Mouse (Mus musculus): ENCODE data around the gene D7Ertd443e. TPM values are rescaled to one million over a fixed set of nuclear protein-coding genes. Genes with fewer than 3 reads are reported as not detected.

D7Ertd443e gene
- polyA plus RNA-seq, 1 experiment from 2014 or later: 0.35 TPM

GRCm38 (mm10) chr7:134382791-134383190 is 2.7 kb downstream of the D7Ertd443e start:
- H3K4me1 ChIP-seq (ENCODE audit: control insufficient read depth in 2 of 2, insufficient read depth in 2 of 2, low read length in 2 of 2): peaks cover 1 to 5% of the 10 kb centered on the region in 2 experiments; a peak in 3 of 4 replicates
- H3K4me3 ChIP-seq (ENCODE audit: control insufficient read depth in 1 of 2, insufficient read depth in 1 of 2, low read depth in 1 of 2, low read length in 2 of 2): no peak overlapping the region
- H3K27me3 ChIP-seq (ENCODE audit: control insufficient read depth, insufficient read depth, low read length): no peaks in the 10 kb centered on the region
- no peaks in the 10 kb centered on the region for H3K9me3 ChIP-seq (ENCODE audit: control insufficient read depth, low read length)
- 85% methylated on average over 3 of the region's 3 CpGs for WGBS
- H3K4me2 ChIP-seq (ENCODE audit: low read length): no peak overlapping the region
- ATAC-seq (ENCODE audit: insufficient number of reproducible peaks, insufficient read depth, low FRiP score, low read depth): no peak
- H3K9ac ChIP-seq (ENCODE audit: low read length): no peak overlapping the region
- H3K27ac ChIP-seq (replicated peaks in 1 of 2; ENCODE audit: control insufficient read depth in 1 of 2, insufficient read depth in 1 of 2, low read depth in 2 of 2, low read length in 2 of 2): no peak overlapping the region
- H3K36me3 ChIP-seq (ENCODE audit: control insufficient read depth, insufficient read depth, low read length): no peaks in the 10 kb centered on the region

DNA sequence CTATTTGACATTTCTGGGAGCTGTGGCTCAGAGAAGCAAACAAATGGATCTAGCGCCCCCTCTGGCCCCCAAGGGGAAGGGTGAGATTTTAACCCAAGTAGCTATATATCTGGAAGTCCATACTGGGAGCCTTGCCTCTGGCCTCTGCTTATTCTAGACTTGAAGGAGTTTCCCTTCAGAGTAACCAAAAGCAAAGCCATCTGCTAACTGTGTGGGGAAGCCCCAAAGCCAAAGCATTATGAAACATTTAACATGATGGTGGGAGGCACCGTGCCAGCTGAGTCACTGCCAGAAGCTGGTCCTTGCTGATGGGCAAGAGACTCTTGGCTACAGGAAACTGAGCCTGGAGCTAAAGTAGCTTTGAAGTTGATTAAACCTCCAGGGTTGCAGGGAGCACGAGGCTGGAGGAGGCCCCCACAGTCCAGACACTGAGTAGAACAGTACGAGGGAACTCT is 4.0 kb downstream of the D7Ertd443e start:
- Histone ChIP-seq H3K4me2 (ENCODE audit: low read length) (no peak overlapping the region), H3K9ac (ENCODE audit: low read length) (no peak overlapping the region), H3K9me3 (ENCODE audit: control insufficient read depth, low read length) (no peaks in the 10 kb centered on the region), H3K27ac (replicated peaks in 1 of 2; ENCODE audit: control insufficient read depth in 1 of 2, insufficient read depth in 1 of 2, low read depth in 2 of 2, low read length in 2 of 2) (peak overlapping the region in 1 of 2 experiments; percentile 12; a peak in 2 of 4 replicates), H3K27me3 (ENCODE audit: control insufficient read depth, insufficient read depth, low read length) (no peaks in the 10 kb centered on the region), H3K4me1 (ENCODE audit: control insufficient read depth in 2 of 2, insufficient read depth in 2 of 2, low read length in 2 of 2) (peaks cover 0 to 5% of the 10 kb centered on the region in 2 experiments; a peak in 2 of 4 replicates), H3K4me3 (ENCODE audit: control insufficient read depth in 1 of 2, insufficient read depth in 1 of 2, low read depth in 1 of 2, low read length in 2 of 2) (no peak overlapping the region), H3K36me3 (ENCODE audit: control insufficient read depth, insufficient read depth, low read length) (no peaks in the 10 kb centered on the region)
- 30% methylated on average over 4 of the region's 4 CpGs for WGBS
- ATAC-seq (ENCODE audit: insufficient number of reproducible peaks, insufficient read depth, low FRiP score, low read depth): peak; percentile 61

GRCm38 (mm10) chr7:134378273-134378672 is 7.2 kb downstream of the D7Ertd443e start:
- 50% methylated on average over 4 of the region's 4 CpGs for WGBS
- Histone ChIP-seq H3K4me1 (ENCODE audit: control insufficient read depth in 2 of 2, insufficient read depth in 2 of 2, low read length in 2 of 2) (peaks cover 0 to 5% of the 10 kb centered on the region in 2 experiments; a peak in 2 of 4 replicates), H3K9me3 (ENCODE audit: control insufficient read depth, low read length) (no peaks in the 10 kb centered on the region), H3K27ac (replicated peaks in 1 of 2; ENCODE audit: control insufficient read depth in 1 of 2, insufficient read depth in 1 of 2, low read depth in 2 of 2, low read length in 2 of 2) (no peak overlapping the region), H3K36me3 (ENCODE audit: control insufficient read depth, insufficient read depth, low read length) (no peaks in the 10 kb centered on the region), H3K27me3 (ENCODE audit: control insufficient read depth, insufficient read depth, low read length) (no peaks in the 10 kb centered on the region), H3K4me3 (ENCODE audit: control insufficient read depth in 1 of 2, insufficient read depth in 1 of 2, low read depth in 1 of 2, low read length in 2 of 2) (no peak overlapping the region), H3K9ac (ENCODE audit: low read length) (no peak overlapping the region), H3K4me2 (ENCODE audit: low read length) (no peak overlapping the region)
- no peak for ATAC-seq (ENCODE audit: insufficient number of reproducible peaks, insufficient read depth, low FRiP score, low read depth)

DNA sequence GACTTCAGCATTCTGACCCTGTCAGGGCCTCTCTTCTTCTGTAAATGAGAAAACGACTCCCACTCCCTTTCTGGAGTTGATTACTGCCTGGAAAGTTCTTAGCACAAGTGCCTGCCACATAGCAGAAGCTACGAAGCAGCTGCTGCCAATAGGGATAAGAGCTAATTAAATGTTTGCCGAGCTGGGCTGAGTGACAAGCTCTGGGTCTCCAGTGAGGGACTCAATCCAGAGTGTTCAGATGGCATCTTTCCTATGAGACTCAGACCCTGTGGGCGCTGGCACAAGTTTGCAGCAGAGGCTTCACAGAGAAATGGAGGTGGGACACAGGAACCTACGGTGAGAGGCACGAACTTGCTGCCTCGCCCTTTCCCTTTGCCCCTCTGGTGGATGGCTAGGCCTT is 8.7 kb downstream of the D7Ertd443e start:
- H3K36me3 ChIP-seq (ENCODE audit: control insufficient read depth, insufficient read depth, low read length): no peaks in the 10 kb centered on the region
- no peak overlapping the region for H3K4me3 ChIP-seq (ENCODE audit: control insufficient read depth in 1 of 2, insufficient read depth in 1 of 2, low read depth in 1 of 2, low read length in 2 of 2)
- H3K9me3 ChIP-seq (ENCODE audit: control insufficient read depth, low read length): no peaks in the 10 kb centered on the region
- H3K4me1 ChIP-seq (ENCODE audit: control insufficient read depth in 2 of 2, insufficient read depth in 2 of 2, low read length in 2 of 2): peaks cover 0 to 5% of the 10 kb centered on the region in 2 experiments; a peak in 2 of 4 replicates
- no peak for ATAC-seq (ENCODE audit: insufficient number of reproducible peaks, insufficient read depth, low FRiP score, low read depth)
- H3K27ac ChIP-seq (replicated peaks in 1 of 2; ENCODE audit: control insufficient read depth in 1 of 2, insufficient read depth in 1 of 2, low read depth in 2 of 2, low read length in 2 of 2): no peak overlapping the region
- H3K9ac ChIP-seq (ENCODE audit: low read length): no peak overlapping the region
- no peaks in the 10 kb centered on the region for H3K27me3 ChIP-seq (ENCODE audit: control insufficient read depth, insufficient read depth, low read length)
- H3K4me2 ChIP-seq (ENCODE audit: low read length): no peak overlapping the region
- WGBS: 57% methylated on average over 7 of the region's 7 CpGs

GRCm38 (mm10) chr7:134372276-134372675 is 13.2 kb downstream of the D7Ertd443e start:
- Histone ChIP-seq H3K4me2 (ENCODE audit: low read length) (no peak overlapping the region), H3K27ac (replicated peaks in 1 of 2; ENCODE audit: control insufficient read depth in 1 of 2, insufficient read depth in 1 of 2, low read depth in 2 of 2, low read length in 2 of 2) (no peak overlapping the region), H3K36me3 (ENCODE audit: control insufficient read depth, insufficient read depth, low read length) (no peaks in the 10 kb centered on the region), H3K9ac (ENCODE audit: low read length) (no peak overlapping the region), H3K9me3 (ENCODE audit: control insufficient read depth, low read length) (no peaks in the 10 kb centered on the region), H3K27me3 (ENCODE audit: control insufficient read depth, insufficient read depth, low read length) (no peaks in the 10 kb centered on the region), H3K4me3 (ENCODE audit: control insufficient read depth in 1 of 2, insufficient read depth in 1 of 2, low read depth in 1 of 2, low read length in 2 of 2) (no peak overlapping the region), H3K4me1 (ENCODE audit: control insufficient read depth in 2 of 2, insufficient read depth in 2 of 2, low read length in 2 of 2) (no peaks in the 10 kb centered on the region; a peak in 1 of 4 replicates)
- 53% methylated on average over 5 of the region's 5 CpGs for WGBS
- ATAC-seq (ENCODE audit: insufficient number of reproducible peaks, insufficient read depth, low FRiP score, low read depth): no peak

DNA sequence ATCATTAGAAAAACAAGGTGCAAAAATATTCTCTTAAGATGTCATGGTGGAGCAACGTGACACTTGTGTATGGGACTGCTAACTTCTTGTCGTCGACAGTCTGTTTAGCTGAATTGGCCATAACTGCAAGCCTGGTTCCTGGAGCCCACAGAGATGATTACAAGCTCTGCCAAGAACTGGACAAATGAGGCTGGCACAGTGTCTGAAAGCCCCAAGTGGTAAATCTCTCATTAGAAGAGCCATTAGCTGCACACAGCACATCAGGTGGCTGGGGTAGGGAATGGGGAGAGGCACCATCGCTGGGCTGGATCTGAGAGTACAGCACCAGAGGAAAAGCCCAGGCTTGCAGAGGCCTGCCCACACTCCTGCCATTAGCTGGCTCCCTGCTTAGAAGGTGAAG is 16.2 kb downstream of the D7Ertd443e start:
- Histone ChIP-seq H3K36me3 (ENCODE audit: control insufficient read depth, insufficient read depth, low read length) (no peaks in the 10 kb centered on the region), H3K4me3 (ENCODE audit: control insufficient read depth in 1 of 2, insufficient read depth in 1 of 2, low read depth in 1 of 2, low read length in 2 of 2) (no peak overlapping the region), H3K9ac (ENCODE audit: low read length) (no peak overlapping the region), H3K27ac (replicated peaks in 1 of 2; ENCODE audit: control insufficient read depth in 1 of 2, insufficient read depth in 1 of 2, low read depth in 2 of 2, low read length in 2 of 2) (no peak overlapping the region), H3K27me3 (ENCODE audit: control insufficient read depth, insufficient read depth, low read length) (no peaks in the 10 kb centered on the region), H3K4me1 (ENCODE audit: control insufficient read depth in 2 of 2, insufficient read depth in 2 of 2, low read length in 2 of 2) (no peaks in the 10 kb centered on the region), H3K9me3 (ENCODE audit: control insufficient read depth, low read length) (no peaks in the 10 kb centered on the region), H3K4me2 (ENCODE audit: low read length) (no peak overlapping the region)
- no peak for ATAC-seq (ENCODE audit: insufficient number of reproducible peaks, insufficient read depth, low FRiP score, low read depth)
- 74% methylated on average over 4 of the region's 4 CpGs for WGBS

GRCm38 (mm10) chr7:134362257-134362870 is 23.1 kb downstream of the D7Ertd443e start:
- Histone ChIP-seq H3K4me3 (ENCODE audit: control insufficient read depth in 1 of 2, insufficient read depth in 1 of 2, low read depth in 1 of 2, low read length in 2 of 2) (no peak overlapping the region), H3K4me1 (ENCODE audit: control insufficient read depth in 2 of 2, insufficient read depth in 2 of 2, low read length in 2 of 2) (no peaks in the 10 kb centered on the region), H3K27ac (replicated peaks in 1 of 2; ENCODE audit: control insufficient read depth in 1 of 2, insufficient read depth in 1 of 2, low read depth in 2 of 2, low read length in 2 of 2) (no peak overlapping the region), H3K9me3 (ENCODE audit: control insufficient read depth, low read length) (no peaks in the 10 kb centered on the region), H3K36me3 (ENCODE audit: control insufficient read depth, insufficient read depth, low read length) (no peaks in the 10 kb centered on the region), H3K4me2 (ENCODE audit: low read length) (no peak overlapping the region), H3K27me3 (ENCODE audit: control insufficient read depth, insufficient read depth, low read length) (no peaks in the 10 kb centered on the region), H3K9ac (ENCODE audit: low read length) (no peak overlapping the region)
- WGBS: 61% methylated on average over 7 of the region's 7 CpGs
- ATAC-seq (ENCODE audit: insufficient number of reproducible peaks, insufficient read depth, low FRiP score, low read depth): no peak

- Histone ChIP-seq H3K4me1 (ENCODE audit: control insufficient read depth in 2 of 2, insufficient read depth in 2 of 2, low read length in 2 of 2) (no peaks in the 10 kb centered on the region), H3K9me3 (ENCODE audit: control insufficient read depth, low read length) (no peaks in the 10 kb centered on the region), H3K27ac (replicated peaks in 1 of 2; ENCODE audit: control insufficient read depth in 1 of 2, insufficient read depth in 1 of 2, low read depth in 2 of 2, low read length in 2 of 2) (no peak overlapping the region), H3K4me2 (ENCODE audit: low read length) (no peak overlapping the region), H3K4me3 (ENCODE audit: control insufficient read depth in 1 of 2, insufficient read depth in 1 of 2, low read depth in 1 of 2, low read length in 2 of 2) (no peak overlapping the region), H3K9ac (ENCODE audit: low read length) (no peak overlapping the region), H3K27me3 (ENCODE audit: control insufficient read depth, insufficient read depth, low read length) (no peaks in the 10 kb centered on the region), H3K36me3 (ENCODE audit: control insufficient read depth, insufficient read depth, low read length) (no peaks in the 10 kb centered on the region)
- 27% methylated on average over 6 of the region's 6 CpGs for WGBS
- ATAC-seq (ENCODE audit: insufficient number of reproducible peaks, insufficient read depth, low FRiP score, low read depth): no peak; the same call in 1 of the 2 replicates
These were observed 36.6 kb downstream of the D7Ertd443e start for GRCm38 (mm10) chr7:134348825-134349224.
